Mouse (Mus musculus) megakaryocyte-erythroid progenitor cell, adult 5 weeks (primary cell): Measurements from ENCODE around the gene Qrfp. TPM values are rescaled to one million over a fixed set of nuclear protein-coding genes. Genes with fewer than 3 reads are reported as not detected.

Experiments
- polyA plus RNA-seq: library from polyadenylated mRNA; stranded (reverse); fragments of >175 nt; gene quantifications from 2 replicates; pipeline ENCODE4 v1.2.3, GENCODE M21; 2012

Gene Qrfp
- 0.36 and 0.84 TPM in 2 replicates for polyA plus RNA-seq

DNA sequence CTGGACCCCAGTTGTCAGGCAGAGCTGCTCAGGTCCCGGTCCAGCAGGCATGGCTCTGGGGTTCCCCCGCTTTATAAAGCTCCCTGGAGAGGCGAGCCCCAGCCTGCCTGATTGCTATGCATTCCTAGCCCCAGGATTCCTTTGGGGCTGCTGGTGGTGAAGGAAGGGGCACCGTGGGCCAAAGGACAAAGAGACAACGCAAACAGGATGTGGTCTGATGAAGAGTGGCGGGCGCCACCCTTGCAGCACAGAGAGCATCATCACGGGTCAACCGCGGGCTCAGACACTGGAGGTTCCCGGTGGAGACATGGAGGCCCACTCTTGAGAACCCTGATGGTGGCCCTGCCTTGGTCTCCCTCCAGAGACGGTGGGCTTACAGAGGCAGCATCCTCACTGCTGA is at the start of gene Qrfp:
Gene Qrfp (minus strand): TSS at position 137 of the 400 bp plus-strand sequence.

DNA sequence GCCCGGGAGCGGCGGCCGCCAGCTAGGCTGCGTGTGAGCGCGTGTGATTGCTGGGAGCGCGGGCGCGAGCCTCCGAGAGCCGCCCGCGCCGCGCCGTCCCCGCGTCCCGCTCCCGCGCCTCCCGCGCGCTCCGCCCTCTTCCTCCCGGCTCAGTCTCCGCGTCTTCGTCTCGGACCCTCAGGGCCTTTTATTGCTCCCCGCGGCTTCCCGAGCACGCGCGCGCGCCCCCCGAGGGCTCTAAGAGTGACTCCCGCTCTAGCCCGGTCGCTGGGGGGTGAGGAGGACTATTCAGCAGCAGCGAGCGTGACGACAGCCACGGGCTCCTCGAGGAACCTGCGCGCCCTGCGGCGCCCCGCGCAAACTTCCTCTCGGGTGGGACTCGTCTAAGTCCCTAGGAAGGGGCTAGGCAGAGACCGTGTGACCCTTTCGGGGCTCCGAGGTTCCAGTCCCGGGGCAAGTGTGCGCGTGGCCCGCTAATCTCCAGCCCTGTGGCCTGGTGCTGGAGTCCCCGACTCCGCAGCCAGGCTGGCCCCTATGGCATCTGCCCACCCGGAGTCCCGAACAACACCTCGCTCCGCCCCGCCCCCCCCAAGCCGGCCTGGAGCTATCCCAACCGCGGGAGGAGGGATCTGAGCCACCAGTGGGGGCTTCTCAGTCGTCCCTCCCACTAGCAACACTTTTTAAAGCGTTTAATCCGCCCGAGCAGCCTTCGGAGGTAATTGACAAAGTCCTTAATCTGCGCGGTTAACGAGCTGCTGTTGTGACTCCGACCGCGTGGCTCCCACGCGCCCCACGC is 35.7 kb upstream of the Qrfp start, which contains the start of gene Fibcd1:
Gene Fibcd1 (minus strand): TSS at position 110 of the 796 bp plus-strand sequence.

Other genes starting within 250 kb of the Qrfp start
- gene Fubp3, start 237.9 kb downstream of the Qrfp start, polyA plus RNA-seq, result 54.1 and 61.5 TPM in 2 replicates
- gene Prdm12, start 170.5 kb downstream of the Qrfp start, polyA plus RNA-seq, result not detected in 2 replicates
- 20.5 and 29.6 TPM in 2 replicates for gene Exosc2, start 139.9 kb downstream of the Qrfp start, polyA plus RNA-seq
- 63.7 and 83.9 TPM in 2 replicates for gene Abl1, start 122.2 kb downstream of the Qrfp start, polyA plus RNA-seq
- 0.01 and 0.02 TPM in 2 replicates for gene Fibcd1, start 35.4 kb upstream of the Qrfp start, polyA plus RNA-seq
- gene Lamc3, start 76.7 kb upstream of the Qrfp start, polyA plus RNA-seq, result 0.01 TPM in 1 of 2 replicates, not detected in the other
- gene Aif1l, start 139.6 kb upstream of the Qrfp start, polyA plus RNA-seq, result 1.2 and 1.8 TPM in 2 replicates
- 19.8 and 20.2 TPM in 2 replicates for gene Nup214, start 163.9 kb upstream of the Qrfp start, polyA plus RNA-seq